Mouse (Mus musculus): Measurements from ENCODE around the gene Yipf4. TPM values are rescaled to one million over a fixed set of nuclear protein-coding genes. Genes with fewer than 3 reads are reported as not detected.

Gene Yipf4
- polyA plus RNA-seq, 1 experiment from 2014 or later = 74.2 TPM

DNA sequence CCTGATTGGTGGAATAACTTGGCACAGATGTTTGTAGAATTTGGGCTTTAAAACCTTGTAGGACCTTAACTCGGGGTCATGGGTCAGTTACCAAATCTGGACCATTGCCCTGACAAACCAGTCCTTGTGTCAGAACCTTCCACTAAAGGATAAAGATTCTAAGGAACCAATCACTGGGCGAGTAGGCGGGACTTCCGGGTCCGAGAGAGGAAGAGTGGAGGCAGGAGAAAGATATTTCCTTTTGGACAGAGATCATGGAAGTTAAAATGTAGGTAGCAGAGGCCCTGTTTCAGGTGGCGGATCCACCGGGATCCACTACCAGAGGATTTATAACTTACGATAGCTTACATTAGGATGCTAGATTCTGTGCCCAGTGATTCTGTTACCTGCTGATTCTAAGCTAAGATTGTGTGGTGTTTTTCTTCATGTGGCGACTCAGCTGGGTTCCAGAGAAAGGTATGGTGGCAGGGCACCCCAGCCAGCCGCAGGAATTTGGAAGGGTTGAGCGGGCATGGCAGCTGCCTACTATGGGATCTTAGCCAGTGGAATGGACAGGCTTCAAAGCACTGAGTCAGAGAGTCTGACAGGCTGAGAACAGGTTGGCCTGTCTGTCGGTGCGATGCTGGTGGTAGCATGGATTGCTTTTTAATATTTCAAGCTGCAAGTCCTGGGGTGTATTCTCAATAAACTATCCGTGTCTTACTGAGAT lies 8.8 kb upstream of the Yipf4 start:
- no peaks in the 10 kb centered on the region for H3K27me3 ChIP-seq (replicated peaks)
- H3K4me1 ChIP-seq (replicated peaks) = no peaks in the 10 kb centered on the region
- no peak overlapping the region for H3K4me3 ChIP-seq (replicated peaks)
- ATAC-seq = no peak
- WGBS = 86% methylated on average over 14 of the region's 14 CpGs
- no peak overlapping the region for H3K27ac ChIP-seq
- no peaks in the 10 kb centered on the region for H3K9me3 ChIP-seq
- no peaks in the 10 kb centered on the region for H3K36me3 ChIP-seq
- no peak overlapping the region for H3K4me2 ChIP-seq (replicated peaks)
- H3K9ac ChIP-seq = no peak overlapping the region

DNA sequence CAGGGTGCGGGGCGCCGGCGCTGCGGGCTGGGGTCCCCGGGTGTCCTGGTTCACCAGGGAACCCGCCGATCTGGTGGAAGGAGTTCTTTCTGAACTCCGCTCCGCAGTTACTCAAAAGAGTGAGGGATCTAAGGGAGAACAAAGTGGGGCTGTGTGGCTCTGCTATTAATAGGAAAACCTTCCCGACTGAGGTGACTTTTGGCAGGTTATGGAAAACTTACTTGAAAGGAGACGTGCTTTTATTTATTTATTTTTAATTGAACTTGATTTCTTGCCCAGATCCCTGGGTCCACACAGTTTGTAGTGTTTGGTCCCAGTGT lies 568 bp downstream of the Yipf4 start:
- no peaks in the 10 kb centered on the region for H3K27me3 ChIP-seq (replicated peaks)
- H3K9me3 ChIP-seq = no peaks in the 10 kb centered on the region
- peaks cover 8% of the 10 kb centered on the region; the same call in 1 of the 2 replicates for H3K36me3 ChIP-seq
- H3K4me2 ChIP-seq (replicated peaks) = peak overlapping the region; percentile 52
- peak overlapping the region; percentile 82 for H3K9ac ChIP-seq
- 1% methylated on average over 12 of the region's 12 CpGs for WGBS
- no peaks in the 10 kb centered on the region for H3K4me1 ChIP-seq (replicated peaks)
- ATAC-seq = no peak
- peak overlapping the region; percentile 89 for H3K4me3 ChIP-seq (replicated peaks)
- peak overlapping the region; percentile 91 for H3K27ac ChIP-seq

DNA sequence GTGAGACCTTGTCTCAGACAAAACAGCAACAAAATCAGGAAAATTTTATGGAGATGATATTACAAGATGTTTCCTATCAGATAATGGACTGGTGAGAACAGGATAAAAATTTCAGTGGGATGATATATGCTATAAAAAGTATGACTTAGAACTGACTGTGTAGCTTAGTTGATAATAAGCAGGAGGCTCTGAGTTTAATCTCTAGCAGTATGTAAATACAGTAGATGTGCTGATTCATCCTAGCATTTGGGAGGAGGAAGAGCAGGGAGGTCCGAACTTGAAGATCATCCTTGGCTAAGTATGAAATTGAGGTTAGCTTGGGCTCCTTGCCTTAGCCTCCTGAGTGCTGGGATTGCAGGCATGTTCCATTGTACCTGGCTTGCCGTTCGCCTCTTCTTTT lies 2.3 kb downstream of the Yipf4 start:
- no peak for ATAC-seq
- Histone ChIP-seq H3K4me3 (replicated peaks) (no peak overlapping the region), H3K9me3 (no peaks in the 10 kb centered on the region), H3K27ac (no peak overlapping the region), H3K27me3 (replicated peaks) (no peaks in the 10 kb centered on the region), H3K4me1 (replicated peaks) (no peaks in the 10 kb centered on the region), H3K4me2 (replicated peaks) (no peak overlapping the region), H3K36me3 (peaks cover 11% of the 10 kb centered on the region; the same call in 1 of the 2 replicates), H3K9ac (no peak overlapping the region)
- 96% methylated on average over 3 of the region's 3 CpGs for WGBS

DNA sequence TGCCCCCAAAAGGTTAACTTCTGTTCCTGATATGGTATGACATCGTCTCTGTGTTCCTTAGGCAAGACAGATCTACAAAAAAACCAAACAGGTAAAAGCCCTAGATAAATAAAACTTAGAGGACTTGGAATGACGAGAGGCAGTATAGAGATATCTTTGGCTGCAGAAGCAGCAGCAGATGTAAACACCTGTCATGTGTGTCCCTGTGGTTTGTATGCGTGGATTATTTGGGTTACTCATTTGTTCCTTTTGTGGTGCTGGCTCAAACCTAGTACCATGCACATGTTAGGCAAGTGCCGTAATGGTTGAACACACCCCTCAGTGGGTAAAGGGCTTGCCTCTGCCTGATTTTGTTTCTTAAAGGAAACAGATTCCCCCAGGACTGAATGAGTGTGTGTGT lies 10.9 kb downstream of the Yipf4 start:
- no peak for ATAC-seq
- Histone ChIP-seq H3K4me3 (replicated peaks) (no peak overlapping the region), H3K4me1 (replicated peaks) (no peaks in the 10 kb centered on the region), H3K9ac (no peak overlapping the region), H3K27ac (no peak overlapping the region), H3K27me3 (replicated peaks) (no peaks in the 10 kb centered on the region), H3K4me2 (replicated peaks) (no peak overlapping the region), H3K9me3 (no peaks in the 10 kb centered on the region), H3K36me3 (peaks cover 9% of the 10 kb centered on the region; the same call in 1 of the 2 replicates)
- 60% methylated on average over 4 of the region's 4 CpGs for WGBS

DNA sequence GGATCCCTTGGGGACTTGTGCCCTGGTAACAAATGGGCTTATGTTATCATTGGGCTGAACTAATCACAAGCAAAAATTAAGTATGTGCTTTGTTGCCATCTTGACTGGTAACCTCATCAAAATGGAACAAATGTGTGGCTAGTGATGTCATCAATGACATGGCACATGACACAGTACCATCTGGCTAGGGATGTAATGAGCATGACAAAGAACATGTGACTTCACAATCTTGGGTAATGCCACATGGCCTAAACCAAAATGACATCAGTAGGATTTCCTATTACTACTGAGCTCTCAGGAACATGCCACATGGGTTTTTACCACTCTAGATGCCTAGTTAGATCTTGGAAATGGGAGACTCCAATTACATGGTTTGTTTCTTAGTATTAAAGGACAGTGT lies 11.8 kb downstream of the Yipf4 start:
- Histone ChIP-seq H3K4me2 (replicated peaks) (no peak overlapping the region), H3K36me3 (peaks cover 9% of the 10 kb centered on the region; the same call in 1 of the 2 replicates), H3K9ac (no peak overlapping the region), H3K27ac (no peak overlapping the region), H3K27me3 (replicated peaks) (no peaks in the 10 kb centered on the region), H3K4me1 (replicated peaks) (no peaks in the 10 kb centered on the region), H3K4me3 (replicated peaks) (no peak overlapping the region), H3K9me3 (no peaks in the 10 kb centered on the region)
- no peak for ATAC-seq

DNA sequence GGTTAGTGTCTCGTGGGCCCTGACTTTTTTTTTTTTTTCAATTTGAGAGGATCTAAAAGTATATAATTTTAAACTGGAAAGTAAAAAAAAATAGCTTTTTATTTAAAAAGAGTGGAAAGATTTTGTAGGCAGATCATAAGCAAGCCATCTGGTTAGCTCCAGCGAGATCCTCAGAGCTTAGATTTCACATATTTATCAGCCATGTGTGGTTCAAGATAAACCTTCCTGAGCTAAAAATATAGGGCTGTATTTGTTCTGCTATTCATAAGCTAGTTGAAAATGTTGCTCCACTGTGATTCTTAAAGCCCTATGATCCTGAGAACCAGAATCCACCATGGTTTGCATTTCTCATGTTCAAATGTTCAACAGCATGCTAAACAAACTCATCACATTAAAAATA lies 18.6 kb downstream of the Yipf4 start:
- Histone ChIP-seq H3K4me1 (replicated peaks) (no peaks in the 10 kb centered on the region), H3K4me3 (replicated peaks) (no peak overlapping the region), H3K27me3 (replicated peaks) (no peaks in the 10 kb centered on the region), H3K9ac (no peak overlapping the region), H3K27ac (no peak overlapping the region), H3K9me3 (no peaks in the 10 kb centered on the region), H3K36me3 (no peaks in the 10 kb centered on the region), H3K4me2 (replicated peaks) (no peak overlapping the region)
- ATAC-seq = no peak
- 76% methylated on average over 2 of the region's 2 CpGs for WGBS

DNA sequence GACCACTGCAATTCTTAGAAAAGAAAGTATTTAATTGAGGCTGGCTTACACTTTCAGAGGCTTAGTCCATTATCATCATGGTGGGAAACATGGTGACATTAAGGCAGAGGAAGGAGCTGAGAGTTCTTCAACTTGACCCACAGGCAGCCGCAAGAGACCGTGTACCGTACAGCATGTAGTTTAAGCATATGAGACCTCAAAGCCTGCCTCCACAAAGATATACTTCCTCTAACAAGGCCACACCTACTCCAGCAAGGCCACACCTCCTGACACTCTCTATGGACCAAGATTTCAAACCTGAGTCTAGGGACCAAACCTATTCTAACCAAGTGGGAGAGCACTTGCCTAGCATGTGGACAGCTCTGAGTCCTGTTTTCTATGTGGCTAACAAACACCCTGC lies 19.3 kb downstream of the Yipf4 start:
- Histone ChIP-seq H3K4me3 (replicated peaks) (no peak overlapping the region), H3K4me1 (replicated peaks) (no peaks in the 10 kb centered on the region), H3K27me3 (replicated peaks) (no peaks in the 10 kb centered on the region), H3K27ac (no peak overlapping the region), H3K4me2 (replicated peaks) (no peak overlapping the region), H3K36me3 (no peaks in the 10 kb centered on the region), H3K9ac (no peak overlapping the region), H3K9me3 (no peaks in the 10 kb centered on the region)
- 81% methylated on average over 3 of the region's 3 CpGs for WGBS
- no peak for ATAC-seq

DNA sequence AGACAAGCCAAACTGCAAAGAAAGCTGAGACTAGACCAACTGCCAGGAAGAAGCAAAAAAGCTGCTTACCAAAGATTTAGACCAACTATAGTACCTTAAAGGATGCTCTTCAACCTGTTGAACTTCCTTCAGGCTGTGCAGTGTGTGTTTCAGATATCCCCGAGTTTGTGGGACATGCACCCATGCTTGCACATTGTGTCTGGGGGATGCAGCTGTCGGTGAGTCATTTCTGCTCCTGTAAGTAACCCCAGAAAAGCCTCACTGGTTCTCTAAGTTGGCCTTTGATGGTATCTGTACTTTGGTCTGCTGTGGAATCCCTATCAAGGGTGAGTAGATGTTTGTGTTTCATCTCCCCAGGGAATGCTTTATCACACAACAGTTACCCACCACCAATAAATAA lies 23.0 kb downstream of the Yipf4 start:
- H3K27ac ChIP-seq = no peak overlapping the region
- no peak overlapping the region for H3K9ac ChIP-seq
- no peaks in the 10 kb centered on the region for H3K4me1 ChIP-seq (replicated peaks)
- no peak overlapping the region for H3K4me3 ChIP-seq (replicated peaks)
- no peak overlapping the region for H3K4me2 ChIP-seq (replicated peaks)
- ATAC-seq = no peak
- H3K27me3 ChIP-seq (replicated peaks) = no peaks in the 10 kb centered on the region
- 82% methylated on average over 2 of the region's 2 CpGs for WGBS
- H3K9me3 ChIP-seq = no peaks in the 10 kb centered on the region
- no peaks in the 10 kb centered on the region for H3K36me3 ChIP-seq

DNA sequence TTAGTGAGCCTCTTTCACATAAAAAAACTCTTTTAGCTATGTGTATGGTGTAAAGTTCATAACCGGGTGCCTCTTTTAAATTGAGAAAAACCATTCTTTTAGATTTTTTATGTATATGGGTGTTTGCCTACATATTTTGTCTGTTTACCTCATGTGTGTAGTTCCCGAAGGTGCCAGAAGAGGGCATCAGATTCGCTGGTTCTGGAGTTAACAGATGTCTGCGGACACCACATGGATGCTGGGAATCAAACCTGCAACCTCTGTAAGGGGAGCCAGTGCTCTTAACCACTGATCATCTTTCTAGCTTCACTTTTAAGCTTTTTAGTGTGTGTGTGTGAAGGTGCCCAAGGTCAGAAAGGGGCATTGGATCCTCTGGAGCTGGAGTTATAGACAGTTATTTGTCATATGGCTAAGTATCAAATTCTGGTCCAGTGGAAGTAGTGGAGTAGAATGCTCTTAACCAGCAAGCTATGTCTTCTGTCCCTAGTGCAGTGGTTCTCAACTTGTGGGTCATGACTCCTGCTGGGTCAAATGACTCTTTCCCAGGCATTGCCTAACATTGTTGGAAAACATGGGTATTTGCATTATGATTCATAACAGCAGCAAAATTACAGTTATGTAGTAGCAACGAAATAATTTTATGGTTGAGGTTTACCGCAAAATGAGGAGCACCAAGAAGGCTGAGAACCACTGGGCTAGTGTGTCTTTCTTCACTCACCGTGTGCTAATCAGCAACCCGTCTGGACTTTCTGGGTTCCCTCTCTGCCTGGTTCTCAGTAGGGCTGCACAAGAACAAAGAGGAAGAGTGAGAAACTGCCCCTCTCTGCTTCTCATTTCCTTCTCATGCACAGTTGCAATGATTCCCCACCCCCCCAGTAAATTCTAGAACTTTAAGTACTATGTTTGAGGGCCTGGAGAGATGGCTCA lies 33.8 kb downstream of the Yipf4 start:
- Histone ChIP-seq H3K4me1 (replicated peaks) (0 out of 2 replicates have a peak, but pooled peaks cover 3% of the 10 kb centered on the region), H3K27ac (no peak overlapping the region), H3K4me2 (replicated peaks) (no peak overlapping the region), H3K36me3 (no peaks in the 10 kb centered on the region), H3K27me3 (replicated peaks) (no peaks in the 10 kb centered on the region), H3K9ac (no peak overlapping the region), H3K4me3 (replicated peaks) (no peak overlapping the region), H3K9me3 (no peaks in the 10 kb centered on the region)
- no peak for ATAC-seq
- 84% methylated on average over 8 of the region's 8 CpGs for WGBS

DNA sequence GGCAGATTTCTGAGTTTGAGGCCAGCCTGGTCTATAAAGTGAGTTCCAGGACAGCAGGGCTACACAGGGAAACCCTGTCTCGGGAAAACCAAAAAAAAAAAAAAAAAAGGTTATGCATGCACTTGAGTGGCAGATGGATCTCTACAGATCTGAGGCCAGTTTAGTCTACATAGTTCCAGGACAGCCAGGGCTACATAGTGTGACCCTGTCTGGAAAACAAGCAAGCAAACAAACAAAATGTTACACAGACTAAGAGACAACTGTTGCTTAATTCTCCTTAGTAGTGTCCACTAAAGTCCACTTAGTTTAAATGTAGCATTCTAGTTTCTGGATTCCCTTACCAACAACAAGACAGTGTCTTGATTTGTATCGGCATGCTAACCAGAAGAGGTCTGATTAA lies 36.8 kb downstream of the Yipf4 start:
- 87% methylated on average over 2 of the region's 2 CpGs for WGBS
- ATAC-seq = no peak
- Histone ChIP-seq H3K27ac (no peak overlapping the region), H3K4me1 (replicated peaks) (0 out of 2 replicates have a peak, but pooled peaks cover 5% of the 10 kb centered on the region), H3K36me3 (no peaks in the 10 kb centered on the region), H3K9me3 (no peaks in the 10 kb centered on the region), H3K27me3 (replicated peaks) (no peaks in the 10 kb centered on the region), H3K4me3 (replicated peaks) (no peak overlapping the region), H3K4me2 (replicated peaks) (no peak overlapping the region), H3K9ac (no peak overlapping the region)

DNA sequence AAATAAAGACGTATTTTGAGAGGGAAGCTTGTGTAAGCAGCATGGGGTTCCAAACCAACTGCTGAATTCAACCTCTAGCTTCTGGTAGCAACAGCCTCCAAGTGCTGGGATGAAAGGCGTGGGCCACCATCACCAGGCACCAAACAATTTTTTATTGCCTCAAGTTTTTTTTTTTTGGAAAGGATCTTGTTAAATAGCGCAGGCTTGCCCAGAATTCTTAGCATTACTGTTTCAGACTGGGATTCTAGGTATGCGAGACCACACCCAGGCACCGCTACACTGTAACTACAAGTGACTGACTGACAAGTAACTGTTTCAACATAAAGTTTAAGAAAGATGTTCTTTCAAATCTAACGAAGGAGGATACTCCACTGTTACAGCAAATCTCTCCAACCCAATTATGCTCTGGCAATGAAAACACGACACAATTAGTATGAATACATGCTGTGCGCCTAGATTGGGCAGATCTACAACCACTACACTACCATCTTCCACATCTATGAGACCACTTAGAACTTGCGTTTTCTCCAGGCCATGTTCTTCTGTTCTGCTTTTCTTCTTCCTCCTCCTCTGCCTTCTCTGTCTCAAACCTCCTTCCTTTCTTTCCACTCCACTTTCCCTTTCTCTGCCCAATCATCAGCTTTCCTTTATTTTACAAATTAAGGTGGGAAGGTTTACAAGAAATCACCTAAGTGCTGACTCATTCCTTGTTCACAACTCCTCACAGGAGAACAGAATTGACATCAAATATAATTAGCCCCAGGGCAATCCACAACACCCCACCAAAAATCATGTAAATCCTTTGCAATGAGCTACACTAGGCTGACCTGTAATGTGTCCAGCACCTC lies 37.7 kb downstream of the Yipf4 start:
- H3K4me3 ChIP-seq (replicated peaks) = peak overlapping the region; percentile 95
- peak overlapping the region; percentile 68 for H3K9ac ChIP-seq
- 0 out of 2 replicates have a peak, but pooled peaks cover 5% of the 10 kb centered on the region for H3K4me1 ChIP-seq (replicated peaks)
- H3K9me3 ChIP-seq = no peaks in the 10 kb centered on the region
- H3K4me2 ChIP-seq (replicated peaks) = peak overlapping the region; percentile 77
- H3K27ac ChIP-seq = peak overlapping the region; percentile 100
- H3K27me3 ChIP-seq (replicated peaks) = no peaks in the 10 kb centered on the region
- WGBS = 85% methylated on average over 9 of the region's 9 CpGs
- peak; percentile 1; the same call in 1 of the 2 replicates for ATAC-seq
- H3K36me3 ChIP-seq = no peaks in the 10 kb centered on the region
